Mouse (Mus musculus) MEL (cell line): ENCODE measurements around the gene Tmprss6. TPM values are rescaled to one million over a fixed set of nuclear protein-coding genes. Genes with fewer than 3 reads are reported as not detected.

ENCODE experiments used
- polyA plus RNA-seq, 2 experiments: library from polyadenylated mRNA; stranded (reverse) in 1 of 2; unstranded in 1 of 2; fragments of >175 nt in 1 of 2; fragments of >200 nt in 1 of 2; gene quantifications; 2 replicates each; pipeline versions ENCODE4 v1.2.1 to v1.2.4; 2012; ENCODE audit warnings: low replicate concordance in 2 of 2, low read depth in 1 of 2; ENCODE audit not compliant: insufficient read length in 2 of 2, insufficient read depth in 1 of 2, missing spikeins in 1 of 2
- total RNA-seq: library from RNA; depleted of rRNA; stranded (reverse); fragments of 300-350 nt; gene quantifications from 2 replicates; pipeline ENCODE4 v1.2.3, GENCODE M21; 2012; rRNA removed

Gene Tmprss6
- total and polyA plus RNA-seq, 3 experiments = 0.11 to 0.12 TPM; not detected in 1

Other genes starting within 250 kb of the Tmprss6 start
- gene Ncf4, start 223.8 kb downstream of the Tmprss6 start, total RNA-seq = 1.7 and 2.8 TPM in 2 replicates
- gene Ncf4, start 223.8 kb downstream of the Tmprss6 start, polyA plus RNA-seq = 10 to 100 TPM in 1 of 2 experiments, not detected in 1; 16.5 TPM
- gene Csf2rb2, start 162.9 kb downstream of the Tmprss6 start, total RNA-seq = 0.33 and 0.54 TPM in 2 replicates
- gene Csf2rb2, start 162.9 kb downstream of the Tmprss6 start, polyA plus RNA-seq = 1 to 10 TPM in 1 of 2 experiments, not detected in 1; 1.8 TPM
- 2.4 and 3.2 TPM in 2 replicates for gene Csf2rb, start 142.9 kb downstream of the Tmprss6 start, total RNA-seq
- gene Csf2rb, start 142.9 kb downstream of the Tmprss6 start, polyA plus RNA-seq = 10 to 100 TPM in 1 of 2 experiments, not detected in 1; 10.1 TPM
- gene Tex33, start 72.7 kb downstream of the Tmprss6 start, total RNA-seq = 4.1 and 4.7 TPM in 2 replicates
- gene Tex33, start 72.7 kb downstream of the Tmprss6 start, polyA plus RNA-seq = 1 to 10 TPM in 1 of 2 experiments, not detected in 1; 4.3 TPM
- 34.8 and 36.3 TPM in 2 replicates for gene Tst, start 62.7 kb downstream of the Tmprss6 start, total RNA-seq
- 10 to 100 TPM in 1 of 2 experiments, not detected in 1; 29.5 TPM for gene Tst, start 62.7 kb downstream of the Tmprss6 start, polyA plus RNA-seq
- 38.6 and 38.7 TPM in 2 replicates for gene Mpst, start 62.2 kb downstream of the Tmprss6 start, total RNA-seq
- 10 to 100 TPM in 1 of 2 experiments, not detected in 1; 86.7 TPM for gene Mpst, start 62.2 kb downstream of the Tmprss6 start, polyA plus RNA-seq
- not detected in 2 replicates for gene Kctd17, start 40.1 kb downstream of the Tmprss6 start, total RNA-seq
- not detected for gene Kctd17, start 40.1 kb downstream of the Tmprss6 start, polyA plus RNA-seq
- 0.04 TPM in 1 of 2 replicates, not detected in the other for gene Il2rb, start 26.6 kb upstream of the Tmprss6 start, total RNA-seq
- gene Il2rb, start 26.6 kb upstream of the Tmprss6 start, polyA plus RNA-seq = not detected
- 0.15 and 0.20 TPM in 2 replicates for gene C1qtnf6, start 62.8 kb upstream of the Tmprss6 start, total RNA-seq
- 1 to 10 TPM in 1 of 2 experiments, not detected in 1; 1.3 TPM for gene C1qtnf6, start 62.8 kb upstream of the Tmprss6 start, polyA plus RNA-seq
- not detected in 2 replicates for gene Sstr3, start 76.1 kb upstream of the Tmprss6 start, total RNA-seq
- gene Sstr3, start 76.1 kb upstream of the Tmprss6 start, polyA plus RNA-seq = not detected
- 257 and 268 TPM in 2 replicates for gene Rac2, start 104.1 kb upstream of the Tmprss6 start, total RNA-seq
- gene Rac2, start 104.1 kb upstream of the Tmprss6 start, polyA plus RNA-seq = 100 to 1,000 TPM; 772 to 881 TPM
- gene Cyth4, start 128.4 kb upstream of the Tmprss6 start, total RNA-seq = 8.7 and 9.2 TPM in 2 replicates
- gene Cyth4, start 128.4 kb upstream of the Tmprss6 start, polyA plus RNA-seq = 10 to 100 TPM in 1 of 2 experiments, not detected in 1; 23.5 TPM